In the genomic region with DNA sequence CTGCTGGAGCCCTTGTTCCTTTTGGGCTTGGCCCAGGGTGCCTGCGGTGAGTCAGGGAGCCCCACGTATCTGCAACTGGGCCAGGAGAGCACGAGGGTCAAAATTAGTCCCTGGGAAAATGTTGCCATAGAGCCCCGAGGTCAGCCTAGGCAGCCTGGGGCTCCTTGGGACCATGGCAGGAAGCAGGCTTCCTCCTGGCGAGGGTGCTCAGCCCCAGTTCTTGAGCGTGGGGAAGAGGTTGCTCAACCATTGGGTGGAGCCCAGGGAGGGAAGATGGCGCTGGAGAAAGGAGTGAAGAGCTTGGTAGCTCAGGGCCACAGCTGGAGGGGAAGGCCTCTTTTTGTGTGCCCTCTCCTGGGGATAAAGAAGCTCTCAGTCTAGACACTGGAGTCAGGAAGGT, we compare ENCODE assay signal across 14 mouse cellular contexts. TPM values are rescaled to one million over a fixed set of nuclear protein-coding genes. Genes with fewer than 3 reads are reported as not detected.
DNase-seq lines count a peak whose midpoint lies in the region; ATAC-seq and TF ChIP-seq lines count a peak whose summit lies in the region.
"Had no signal": no experiment of that assay in that cellular context is flagged by ENCODE, and none has a peak within 500 bp of the region (broad histone marks: within the 10 kb centered on the region; RNA-seq: fewer than 3 reads in every experiment).

No protein-coding gene starts in this region.

- H3K4me3 ChIP-seq in forebrain, postnatal 0 days (ENCODE audit: low read depth, low read length), result no peak overlapping the region
- no peak overlapping the region for H3K4me3 ChIP-seq in forebrain, embryonic 11.5 days (ENCODE audit: low read depth, low read length)
- peak overlapping the region; percentile 34 for H3K4me3 ChIP-seq in embryonic facial prominence, embryonic 14.5 days (ENCODE audit: low read depth, low read length)
- H3K4me3 ChIP-seq in limb, embryonic 13.5 days, result peak overlapping the region; percentile 39
- H3K4me3 ChIP-seq in liver, postnatal 0 days (ENCODE audit: low read depth, low read length), result no peak overlapping the region
- H3K4me3 ChIP-seq: liver, embryonic 15.5 days had no signal

- H3K9ac ChIP-seq in forebrain, postnatal 0 days, result no peak overlapping the region
- no peak overlapping the region for H3K9ac ChIP-seq in forebrain, embryonic 11.5 days (ENCODE audit: low read length)
- H3K9ac ChIP-seq in embryonic facial prominence, embryonic 14.5 days (ENCODE audit: low read depth, low read length), result peak overlapping the region; percentile 37; the same call in 1 of the 2 replicates
- peak overlapping the region; percentile 35; the same call in 1 of the 2 replicates for H3K9ac ChIP-seq in limb, embryonic 13.5 days
- H3K9ac ChIP-seq in liver, postnatal 0 days (replicated peaks), result no peak overlapping the region
- H3K9ac ChIP-seq: liver, embryonic 15.5 days had no signal

- no peaks in the 10 kb centered on the region for H3K4me1 ChIP-seq in forebrain, postnatal 0 days (ENCODE audit: insufficient read depth)
- H3K4me1 ChIP-seq in forebrain, embryonic 11.5 days (replicated peaks; ENCODE audit: control insufficient read depth, insufficient read depth, low read length), result peaks cover 15% of the 10 kb centered on the region; the same call in 1 of the 2 replicates
- H3K4me1 ChIP-seq in embryonic facial prominence, embryonic 14.5 days (ENCODE audit: control insufficient read depth, insufficient read depth, low read length), result 0 out of 2 replicates have a peak, but pooled peaks cover 2% of the 10 kb centered on the region
- peaks cover 20% of the 10 kb centered on the region for H3K4me1 ChIP-seq in limb, embryonic 13.5 days
- H3K4me1 ChIP-seq in liver, postnatal 0 days (ENCODE audit: insufficient read depth), result no peaks in the 10 kb centered on the region; the same call in 1 of the 2 replicates

- no peaks in the 10 kb centered on the region for H3K36me3 ChIP-seq in forebrain, postnatal 0 days (ENCODE audit: insufficient read depth)
- H3K36me3 ChIP-seq in forebrain, embryonic 11.5 days (ENCODE audit: control insufficient read depth, insufficient read depth, low read length), result no peaks in the 10 kb centered on the region
- no peaks in the 10 kb centered on the region for H3K36me3 ChIP-seq in embryonic facial prominence, embryonic 14.5 days (ENCODE audit: control insufficient read depth, insufficient read depth, low read length)
- no peaks in the 10 kb centered on the region for H3K36me3 ChIP-seq in limb, embryonic 13.5 days
- H3K36me3 ChIP-seq in liver, postnatal 0 days (replicated peaks; ENCODE audit: insufficient read depth, low read length), result no peaks in the 10 kb centered on the region
- H3K36me3 ChIP-seq: liver, embryonic 15.5 days had no signal

- no peak for ATAC-seq in forebrain, postnatal 0 days
- ATAC-seq in forebrain, embryonic 11.5 days (replicated peaks; ENCODE audit: low FRiP score), result no peak
- no peak for ATAC-seq in embryonic facial prominence, embryonic 14.5 days (ENCODE audit: low read depth)
- no peak for ATAC-seq in limb, embryonic 13.5 days (ENCODE audit: low FRiP score, low read depth)
- ATAC-seq in inflammation-experienced regulatory T-cells, adult 6 months, result no peak
- ATAC-seq in liver, postnatal 0 days, result no peak
- ATAC-seq in erythroblast, adult 5-6 weeks (replicated peaks; ENCODE audit: low FRiP score, poor library complexity, severe bottlenecking), result no peak

- TF ChIP-seq EP300 in liver, postnatal 0 days (IDR thresholded peaks at IDR 0.05; ENCODE audit: low read depth), result no peak

- peaks cover 18% of the 10 kb centered on the region for H3K27me3 ChIP-seq in forebrain, postnatal 0 days (ENCODE audit: insufficient read depth, low read length)
- peaks cover 39% of the 10 kb centered on the region for H3K27me3 ChIP-seq in forebrain, embryonic 11.5 days (ENCODE audit: control insufficient read depth, insufficient read depth, low read length)
- H3K27me3 ChIP-seq in embryonic facial prominence, embryonic 14.5 days (replicated peaks; ENCODE audit: control insufficient read depth, insufficient read depth, low read length), result peaks cover 46% of the 10 kb centered on the region
- H3K27me3 ChIP-seq in limb, embryonic 13.5 days, result peaks cover 94% of the 10 kb centered on the region
- peaks cover 45% of the 10 kb centered on the region for H3K27me3 ChIP-seq in liver, postnatal 0 days (ENCODE audit: insufficient read depth, low read length)

- DNase-seq in forebrain, postnatal 0 days, result no peak
- no peak for DNase-seq in forebrain, embryonic 11.5 days (ENCODE audit: low spot score)
- peak; percentile 13 for DNase-seq in 3T3-L1 (ENCODE audit: low read depth, low spot score)
- DNase-seq in embryonic facial prominence, embryonic 14.5 days (ENCODE audit: low spot score), result no peak
- no peak for DNase-seq in liver, postnatal 0 days
- DNase-seq: cerebellum, adult 11 months; kidney, postnatal 36 days; retina, postnatal 1 day; spleen, adult 18-20 months had no signal

- no peak overlapping the region for H3K27ac ChIP-seq in forebrain, postnatal 0 days (ENCODE audit: low read depth, low read length)
- no peak overlapping the region for H3K27ac ChIP-seq in forebrain, embryonic 11.5 days (ENCODE audit: low read depth, low read length)
- no peak overlapping the region for H3K27ac ChIP-seq in embryonic facial prominence, embryonic 14.5 days (replicated peaks; ENCODE audit: low read depth, low read length)
- H3K27ac ChIP-seq in limb, embryonic 13.5 days, result no peak overlapping the region; the same call in 1 of the 2 replicates
- no peak overlapping the region for H3K27ac ChIP-seq in liver, postnatal 0 days (ENCODE audit: low read depth)
- H3K27ac ChIP-seq: liver, embryonic 15.5 days; macrophage had no signal

- no peak for TF ChIP-seq CTCF in forebrain, postnatal 0 days (IDR thresholded peaks at IDR 0.05; ENCODE audit: low read depth)
- no peak for TF ChIP-seq CTCF in liver, postnatal 0 days (IDR thresholded peaks at IDR 0.05; ENCODE audit: low read depth)

- no peaks in the 10 kb centered on the region for H3K9me3 ChIP-seq in forebrain, postnatal 0 days (ENCODE audit: low read length)
- H3K9me3 ChIP-seq in forebrain, embryonic 11.5 days (ENCODE audit: control insufficient read depth, low read length), result no peaks in the 10 kb centered on the region
- H3K9me3 ChIP-seq in embryonic facial prominence, embryonic 14.5 days (ENCODE audit: control insufficient read depth, low read length), result no peaks in the 10 kb centered on the region
- H3K9me3 ChIP-seq in limb, embryonic 13.5 days, result no peaks in the 10 kb centered on the region
- H3K9me3 ChIP-seq in liver, postnatal 0 days (ENCODE audit: low read length), result no peaks in the 10 kb centered on the region
- H3K9me3 ChIP-seq: liver, embryonic 15.5 days had no signal

- H3K4me2 ChIP-seq in forebrain, postnatal 0 days (ENCODE audit: low read depth), result peak overlapping the region; percentile 5; the same call in 1 of the 2 replicates
- H3K4me2 ChIP-seq in forebrain, embryonic 11.5 days (ENCODE audit: low read depth, low read length, severe bottlenecking), result no peak overlapping the region
- peak overlapping the region; percentile 42; the same call in 1 of the 2 replicates for H3K4me2 ChIP-seq in embryonic facial prominence, embryonic 14.5 days (ENCODE audit: low read depth, low read length)
- peak overlapping the region; percentile 57 for H3K4me2 ChIP-seq in limb, embryonic 13.5 days (replicated peaks)
- H3K4me2 ChIP-seq in liver, postnatal 0 days (ENCODE audit: low read depth, low read length), result no peak overlapping the region
- H3K4me2 ChIP-seq: liver, embryonic 15.5 days had no signal

- 78% methylated on average over 7 of the region's 7 CpGs for WGBS in forebrain, postnatal 0 days
- 72% methylated on average over 7 of the region's 7 CpGs for WGBS in forebrain, embryonic 11.5 days
- 57% methylated on average over 7 of the region's 7 CpGs for WGBS in embryonic facial prominence, embryonic 14.5 days
- WGBS in limb, embryonic 13.5 days, result 73% methylated on average over 7 of the region's 7 CpGs
- 49% methylated on average over 7 of the region's 7 CpGs for WGBS in liver, postnatal 0 days (ENCODE audit: insufficient replicate concordance)

RNA-seq across cellular contexts. Expression of a gene that starts 2.7 kb away (rescaled TPM):
- total RNA-seq in forebrain, postnatal 0 days (2014; rRNA removed), result 7.4 and 8.3 TPM in 2 replicates
- polyA plus RNA-seq in forebrain, postnatal 0 days (2015; fragmentation: Nextera tagmentation; extraction: Ambion mirVana), result 4.8 and 6.3 TPM in 2 replicates
- polyA plus RNA-seq in forebrain, embryonic 11.5 days (2014; fragmentation: Nextera tagmentation; extraction: Ambion mirVana), result 1.3 and 1.4 TPM in 2 replicates
- polyA plus RNA-seq in embryonic facial prominence, embryonic 14.5 days (2014; fragmentation: Nextera tagmentation; extraction: Ambion mirVana), result 16.2 and 17.7 TPM in 2 replicates
- polyA plus RNA-seq in limb, embryonic 13.5 days (2015; fragmentation: Nextera tagmentation; extraction: Ambion mirVana), result 5.9 and 6.3 TPM in 2 replicates
- not detected for polyA plus RNA-seq in inflammation-experienced regulatory T-cells, adult 6 months (2017; shearing (Covaris generic))
- polyA plus RNA-seq in liver, postnatal 0 days (2015; fragmentation: Nextera tagmentation; extraction: Ambion mirVana), result 0.07 and 0.08 TPM in 2 replicates
- not detected in 2 replicates for total RNA-seq in erythroblast, adult 5-6 weeks (2015; ENCODE audit: low replicate concordance)
- not detected in 2 replicates for total RNA-seq in erythroblast, adult 5-6 weeks (2017; ENCODE audit: low replicate concordance)
- polyA plus RNA-seq: macrophage had no signal

RNA-seq across cellular contexts. Expression of a gene that starts 21.2 kb away (rescaled TPM):
- 11.8 and 15.2 TPM in 2 replicates for total RNA-seq in forebrain, postnatal 0 days (2014; rRNA removed)
- 19.3 and 23.7 TPM in 2 replicates for polyA plus RNA-seq in forebrain, postnatal 0 days (2015; fragmentation: Nextera tagmentation; extraction: Ambion mirVana)
- 9.3 and 10.6 TPM in 2 replicates for polyA plus RNA-seq in forebrain, embryonic 11.5 days (2014; fragmentation: Nextera tagmentation; extraction: Ambion mirVana)
- polyA plus RNA-seq in embryonic facial prominence, embryonic 14.5 days (2014; fragmentation: Nextera tagmentation; extraction: Ambion mirVana), result 8.5 and 12.2 TPM in 2 replicates
- 5.6 and 7.5 TPM in 2 replicates for polyA plus RNA-seq in limb, embryonic 13.5 days (2015; fragmentation: Nextera tagmentation; extraction: Ambion mirVana)
- polyA plus RNA-seq in inflammation-experienced regulatory T-cells, adult 6 months (2017; shearing (Covaris generic)), result 1 to 10 TPM; 5.4 to 7.1 (median 5.9) TPM
- polyA plus RNA-seq in liver, postnatal 0 days (2015; fragmentation: Nextera tagmentation; extraction: Ambion mirVana), result 0.72 and 1.2 TPM in 2 replicates
- not detected in 2 replicates for total RNA-seq in erythroblast, adult 5-6 weeks (2015; ENCODE audit: low replicate concordance)
- not detected in 2 replicates for total RNA-seq in erythroblast, adult 5-6 weeks (2017; ENCODE audit: low replicate concordance)

RNA-seq across cellular contexts. Expression of a gene that starts 21.5 kb away (rescaled TPM):
- total RNA-seq in forebrain, postnatal 0 days (2014; rRNA removed), result 48.6 and 111 TPM in 2 replicates
- polyA plus RNA-seq in forebrain, postnatal 0 days (2015; fragmentation: Nextera tagmentation; extraction: Ambion mirVana), result 362 and 414 TPM in 2 replicates
- 378 and 386 TPM in 2 replicates for polyA plus RNA-seq in forebrain, embryonic 11.5 days (2014; fragmentation: Nextera tagmentation; extraction: Ambion mirVana)
- 305 TPM in 2 replicates for polyA plus RNA-seq in embryonic facial prominence, embryonic 14.5 days (2014; fragmentation: Nextera tagmentation; extraction: Ambion mirVana)
- 293 and 294 TPM in 2 replicates for polyA plus RNA-seq in limb, embryonic 13.5 days (2015; fragmentation: Nextera tagmentation; extraction: Ambion mirVana)
- 100 to 1,000 TPM; 109 to 122 (median 116) TPM for polyA plus RNA-seq in inflammation-experienced regulatory T-cells, adult 6 months (2017; shearing (Covaris generic))
- 129 and 130 TPM in 2 replicates for polyA plus RNA-seq in liver, postnatal 0 days (2015; fragmentation: Nextera tagmentation; extraction: Ambion mirVana)
- 16.1 and 20.7 TPM in 2 replicates for total RNA-seq in erythroblast, adult 5-6 weeks (2015; ENCODE audit: low replicate concordance)
- 10.8 and 13.9 TPM in 2 replicates for total RNA-seq in erythroblast, adult 5-6 weeks (2017; ENCODE audit: low replicate concordance)

RNA-seq across cellular contexts. Expression of a gene that starts 53.6 kb away (rescaled TPM):
- total RNA-seq in forebrain, postnatal 0 days (2014; rRNA removed), result 23.8 and 29.1 TPM in 2 replicates
- 7.2 and 8.0 TPM in 2 replicates for polyA plus RNA-seq in forebrain, postnatal 0 days (2015; fragmentation: Nextera tagmentation; extraction: Ambion mirVana)
- 6.3 and 7.6 TPM in 2 replicates for polyA plus RNA-seq in forebrain, embryonic 11.5 days (2014; fragmentation: Nextera tagmentation; extraction: Ambion mirVana)
- 10.5 and 10.8 TPM in 2 replicates for polyA plus RNA-seq in embryonic facial prominence, embryonic 14.5 days (2014; fragmentation: Nextera tagmentation; extraction: Ambion mirVana)
- polyA plus RNA-seq in limb, embryonic 13.5 days (2015; fragmentation: Nextera tagmentation; extraction: Ambion mirVana), result 8.9 and 10.6 TPM in 2 replicates
- polyA plus RNA-seq in inflammation-experienced regulatory T-cells, adult 6 months (2017; shearing (Covaris generic)), result 10 to 100 TPM in 2 of 3 experiments, 1 to 10 TPM in 1; 7.0 to 20.8 (median 13.3) TPM
- 0.92 and 1.3 TPM in 2 replicates for polyA plus RNA-seq in liver, postnatal 0 days (2015; fragmentation: Nextera tagmentation; extraction: Ambion mirVana)
- total RNA-seq in erythroblast, adult 5-6 weeks (2015; ENCODE audit: low replicate concordance), result 0.77 and 1.9 TPM in 2 replicates
- 0.68 and 0.98 TPM in 2 replicates for total RNA-seq in erythroblast, adult 5-6 weeks (2017; ENCODE audit: low replicate concordance)

Comparison
In these comparisons a context has a peak if more than half of its experiments do, and no peak if none do; other contexts are left out.
1. H3K4me2 ChIP-seq: peak in forebrain, postnatal 0 days (single experiment), embryonic facial prominence, embryonic 14.5 days (single experiment) and limb, embryonic 13.5 days (single experiment); none in forebrain, embryonic 11.5 days (single experiment) and liver, postnatal 0 days (single experiment).
2. H3K4me3 ChIP-seq: peak in embryonic facial prominence, embryonic 14.5 days (single experiment) and limb, embryonic 13.5 days (single experiment); none in forebrain, postnatal 0 days (single experiment), forebrain, embryonic 11.5 days (single experiment) and liver, postnatal 0 days (single experiment).
3. H3K9ac ChIP-seq: peak in embryonic facial prominence, embryonic 14.5 days (single experiment) and limb, embryonic 13.5 days (single experiment); none in forebrain, postnatal 0 days (single experiment), forebrain, embryonic 11.5 days (single experiment) and liver, postnatal 0 days (single experiment).